ENCODE assay signal across 16 mouse cellular contexts in the genomic region with DNA sequence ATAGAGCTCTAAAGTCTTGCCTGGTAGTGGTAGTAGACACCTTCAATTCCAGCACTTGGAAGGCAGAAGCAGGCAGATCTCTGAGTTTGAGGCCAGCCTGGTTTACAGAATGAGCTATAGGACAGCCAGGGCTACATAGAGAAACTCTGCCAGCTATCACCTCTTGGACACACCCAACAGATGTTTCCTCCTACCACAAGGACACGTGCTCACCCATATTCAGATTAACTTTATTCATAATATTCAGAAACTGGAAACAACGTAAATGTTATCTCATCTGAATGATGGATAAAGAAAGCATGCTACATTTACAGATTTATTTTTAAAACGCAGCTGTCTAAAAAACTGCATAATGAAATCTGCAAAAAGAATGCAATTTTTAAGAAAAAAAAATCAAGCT.
"Had no signal": no experiment of that assay in that cellular context is flagged by ENCODE, and none has a peak within 500 bp of the region (broad histone marks: within the 10 kb centered on the region; RNA-seq: fewer than 3 reads in every experiment).

No protein-coding gene starts in this region.

- H3K27me3 ChIP-seq: neural tube, embryonic 13.5 days; neural tube, embryonic 15.5 days; stomach, embryonic 15.5 days had no signal

- H3K9ac ChIP-seq: neural tube, embryonic 13.5 days; neural tube, embryonic 15.5 days; stomach, embryonic 15.5 days had no signal

- H3K9me3 ChIP-seq: neural tube, embryonic 13.5 days; neural tube, embryonic 15.5 days; stomach, embryonic 15.5 days had no signal

- H3K27ac ChIP-seq: neural tube, embryonic 13.5 days; neural tube, embryonic 15.5 days; stomach, embryonic 15.5 days; stomach, postnatal 0 days had no signal

- H3K4me1 ChIP-seq: neural tube, embryonic 13.5 days; neural tube, embryonic 15.5 days; stomach, embryonic 15.5 days had no signal

- H3K4me3 ChIP-seq: neural tube, embryonic 13.5 days; neural tube, embryonic 15.5 days; stomach, embryonic 15.5 days had no signal

- DNase-seq: retina, postnatal 1 day; right cerebral cortex, adult 18-20 months; right cerebral cortex, postnatal 14 days; right cerebral cortex, postnatal 25 days; right cerebral cortex, postnatal 4 days; spleen, adult 18-20 months; thymus, adult 18-20 months; thymus, adult 2 months; thymus, postnatal 14 days; thymus, postnatal 25 days; thymus, postnatal 36 days; thymus, postnatal 4 days had no signal

- H3K36me3 ChIP-seq: neural tube, embryonic 13.5 days; neural tube, embryonic 15.5 days; stomach, embryonic 15.5 days had no signal
